Mouse (Mus musculus) liver, postnatal 0 days (tissue): ENCODE data around the gene Chrne. TPM values are rescaled to one million over a fixed set of nuclear protein-coding genes. Genes with fewer than 3 reads are reported as not detected.

Experiments
- ATAC-seq: fragments of 200-750 bp; cut with Nextera tagmentation; 2 replicates; pipeline ENCODE4 v1.8.0; 2017; ENCODE audit warnings: mild to moderate bottlenecking, moderate library complexity
- DNase-seq: peaks from one replicate; pipeline ENCODE4 v3.0.0-alpha.2; 2016
- H3K27ac ChIP-seq: fragments of 300-500 bp; sonication (generic); 2 replicates; pipeline ENCODE4 v1.5.1; 2014; ENCODE audit warnings: antibody characterized with exemption, moderate library complexity, mild to moderate bottlenecking, low read depth
- H3K27me3 ChIP-seq: fragments of 300-500 bp; sonication (generic); 2 replicates; pipeline ENCODE4 v1.6.1; 2014; ENCODE audit warnings: low read length, control low read depth, mixed read lengths; ENCODE audit not compliant: insufficient read depth
- H3K36me3 ChIP-seq: fragments of 300-500 bp; sonication (generic); replicated peaks from 2 replicates; pipeline ENCODE4 v1.6.1; 2014; ENCODE audit warnings: mild to moderate bottlenecking, control low read depth, low read length, moderate library complexity, mixed read lengths; ENCODE audit not compliant: insufficient read depth
- H3K4me1 ChIP-seq: fragments of 300-500 bp; sonication (generic); 2 replicates; pipeline ENCODE4 v1.6.1; 2014; ENCODE audit warnings: antibody characterized with exemption, mild to moderate bottlenecking, control low read depth; ENCODE audit not compliant: insufficient read depth
- H3K4me2 ChIP-seq: fragments of 300-500 bp; sonication (generic); 2 replicates; pipeline ENCODE4 v1.6.1; 2014; ENCODE audit warnings: low read depth, mild to moderate bottlenecking, low read length, moderate library complexity, mixed read lengths
- H3K4me3 ChIP-seq: fragments of 300-500 bp; sonication (generic); 2 replicates; pipeline ENCODE4 v1.5.1; 2014; ENCODE audit warnings: low read depth, low read length
- H3K9ac ChIP-seq: fragments of 300-500 bp; sonication (generic); replicated peaks from 2 replicates; pipeline ENCODE4 v1.6.1; 2014; ENCODE audit warnings: mild to moderate bottlenecking, moderate library complexity
- H3K9me3 ChIP-seq: fragments of 300-500 bp; sonication (generic); 2 replicates; pipeline ENCODE4 v1.6.1; 2016; ENCODE audit warnings: mild to moderate bottlenecking, control low read depth, low read length, mixed read lengths
- CTCF ChIP-seq: sonication (generic); IDR thresholded peaks from 2 replicates; pipeline ENCODE4 v1.5.1; 2016; ENCODE audit warnings: antibody characterized with exemption, low read depth
- EP300 ChIP-seq: IDR thresholded peaks from 2 replicates; pipeline ENCODE4 v1.6.1; 2016; ENCODE audit warnings: antibody characterized with exemption, low read depth, mild to moderate bottlenecking
- WGBS: fragments of 180-500 bp; shearing (Covaris S2); extraction: QIAGEN DNeasy Blood & Tissue Kit; methylation state at CpG from one replicate; pipeline ENCODE4 v1.1.7; 2014; ENCODE audit not compliant: insufficient replicate concordance; 5-methylcytosine and 5-hydroxymethylcytosine counted together
- polyA plus RNA-seq: library from polyadenylated mRNA; unstranded; fragments of >200 nt; fragmentation: Nextera tagmentation; extraction: Ambion mirVana; gene quantifications from 2 replicates; pipeline ENCODE4 v1.2.1, GENCODE M21; 2015

Gene Chrne
- polyA plus RNA-seq, 1 experiment from 2014 or later = 0.19 TPM

- Histone ChIP-seq H3K27me3 (no peaks in the 10 kb centered on the region), H3K36me3 (no peaks in the 10 kb centered on the region), H3K9me3 (no peaks in the 10 kb centered on the region), H3K4me2 (no peak overlapping the region), H3K4me3 (no peak overlapping the region), H3K9ac (no peak overlapping the region), H3K27ac (no peak overlapping the region; the same call in 1 of the 2 replicates), H3K4me1 (peaks cover 23% of the 10 kb centered on the region)
- TF ChIP-seq EP300 = no peak
- no peak for TF ChIP-seq CTCF
- WGBS = 76% methylated on average over 1 of the region's 1 CpGs
- no peak for ATAC-seq
- DNase-seq = no peak
These were observed 18.7 kb upstream of the Chrne start for GRCm38 (mm10) chr11:70637764-70638163.

GRCm38 (mm10) chr11:70635601-70636000 lies 16.6 kb upstream of the Chrne start:
- Histone ChIP-seq H3K36me3 (no peaks in the 10 kb centered on the region), H3K9ac (no peak overlapping the region), H3K9me3 (no peaks in the 10 kb centered on the region), H3K4me3 (no peak overlapping the region), H3K27me3 (no peaks in the 10 kb centered on the region), H3K4me2 (no peak overlapping the region), H3K4me1 (peaks cover 18% of the 10 kb centered on the region), H3K27ac (no peak overlapping the region)
- 85% methylated on average over 4 of the region's 4 CpGs for WGBS
- no peak for ATAC-seq
- TF ChIP-seq CTCF = no peak
- no peak for TF ChIP-seq EP300
- no peak for DNase-seq

- ATAC-seq (no peak), DNase-seq (no peak)
- TF ChIP-seq CTCF (no peak), EP300 (no peak)
- Histone ChIP-seq H3K4me3 (no peak overlapping the region), H3K9me3 (no peaks in the 10 kb centered on the region), H3K4me2 (no peak overlapping the region), H3K4me1 (peaks cover 9% of the 10 kb centered on the region), H3K9ac (no peak overlapping the region), H3K27me3 (no peaks in the 10 kb centered on the region), H3K36me3 (no peaks in the 10 kb centered on the region), H3K27ac (no peak overlapping the region)
- WGBS = 42% methylated on average over 7 of the region's 7 CpGs
These were observed 11.1 kb upstream of the Chrne start for GRCm38 (mm10) chr11:70630129-70630528.

- TF ChIP-seq CTCF = peak; percentile 73
- no peak for TF ChIP-seq EP300
- DNase-seq = no peak
- WGBS = 41% methylated on average over 5 of the region's 5 CpGs
These were observed 10.5 kb upstream of the Chrne start for GRCm38 (mm10) chr11:70629557-70629956.

GRCm38 (mm10) chr11:70628431-70628830 lies 9.4 kb upstream of the Chrne start:
- DNase-seq = no peak
- no peak overlapping the region for H3K9ac ChIP-seq
- no peak for ATAC-seq

More at GRCm38 (mm10) chr11:70629557-70629956, 10.5 kb upstream of the Chrne start:
- H3K36me3 ChIP-seq = no peaks in the 10 kb centered on the region
- ATAC-seq = no peak
- peaks cover 9% of the 10 kb centered on the region for H3K4me1 ChIP-seq
- no peaks in the 10 kb centered on the region for H3K27me3 ChIP-seq
- no peak overlapping the region for H3K27ac ChIP-seq
- no peak overlapping the region for H3K9ac ChIP-seq
- H3K4me2 ChIP-seq = no peak overlapping the region
- H3K9me3 ChIP-seq = no peaks in the 10 kb centered on the region
- no peak overlapping the region for H3K4me3 ChIP-seq

GRCm38 (mm10) chr11:70626877-70627276 lies 7.9 kb upstream of the Chrne start:
- H3K4me3 ChIP-seq = no peak overlapping the region
- H3K27me3 ChIP-seq = no peaks in the 10 kb centered on the region
- H3K9ac ChIP-seq = no peak overlapping the region
- H3K27ac ChIP-seq = 0 out of 2 replicates have a peak overlapping the region, but pooled peaks have one; percentile 25
- peak; percentile 50; the same call in 1 of the 2 replicates for ATAC-seq
- no peak for DNase-seq
- WGBS = 61% methylated on average over 4 of the region's 4 CpGs
- peaks cover 9% of the 10 kb centered on the region for H3K4me1 ChIP-seq
- no peaks in the 10 kb centered on the region for H3K9me3 ChIP-seq
- no peaks in the 10 kb centered on the region for H3K36me3 ChIP-seq
- no peak overlapping the region for H3K4me2 ChIP-seq
- TF ChIP-seq EP300 (no peak), CTCF (no peak)

More at GRCm38 (mm10) chr11:70628431-70628830, 9.4 kb upstream of the Chrne start:
- H3K4me1 ChIP-seq = peaks cover 9% of the 10 kb centered on the region
- no peak overlapping the region for H3K27ac ChIP-seq
- TF ChIP-seq CTCF = no peak
- no peak for TF ChIP-seq EP300
- no peaks in the 10 kb centered on the region for H3K9me3 ChIP-seq
- H3K4me2 ChIP-seq = no peak overlapping the region
- WGBS = 59% methylated on average over 2 of the region's 2 CpGs
- H3K4me3 ChIP-seq = no peak overlapping the region
- H3K36me3 ChIP-seq = no peaks in the 10 kb centered on the region
- no peaks in the 10 kb centered on the region for H3K27me3 ChIP-seq

GRCm38 (mm10) chr11:70625473-70625872 lies 6.5 kb upstream of the Chrne start:
- TF ChIP-seq CTCF (peak; percentile 77), EP300 (no peak)
- no peaks in the 10 kb centered on the region for H3K27me3 ChIP-seq
- no peak overlapping the region for H3K9ac ChIP-seq
- 29% methylated on average over 4 of the region's 4 CpGs for WGBS
- H3K4me3 ChIP-seq = no peak overlapping the region
- peaks cover 9% of the 10 kb centered on the region for H3K4me1 ChIP-seq
- no peak for ATAC-seq
- DNase-seq = peak; percentile 80
- H3K36me3 ChIP-seq = no peaks in the 10 kb centered on the region
- H3K27ac ChIP-seq = no peak overlapping the region
- no peak overlapping the region for H3K4me2 ChIP-seq
- no peaks in the 10 kb centered on the region for H3K9me3 ChIP-seq
